In genomic region chr11:109714341-109715247, GRCm38 (mm10) we compare ENCODE assay signal across 18 mouse cellular contexts. TPM values are rescaled to one million over a fixed set of nuclear protein-coding genes. Genes with fewer than 3 reads are reported as not detected.
A peak's percentile ranks its signal among the peaks of the same experiment; 100 is the strongest.
DNase-seq lines count a peak whose midpoint lies in the region; ATAC-seq lines count a peak whose summit lies in the region.
"Had no signal": no experiment of that assay in that cellular context is flagged by ENCODE, and none has a peak within 500 bp of the region (broad histone marks: within the 10 kb centered on the region; RNA-seq: fewer than 3 reads in every experiment).

No protein-coding gene starts in this region.

- no peak overlapping the region for H3K4me3 ChIP-seq in forebrain, embryonic 10.5 days
- H3K4me3 ChIP-seq in forebrain, embryonic 11.5 days (ENCODE audit: low read depth, low read length), result no peak overlapping the region
- no peak overlapping the region for H3K4me3 ChIP-seq in neural tube, embryonic 15.5 days (replicated peaks)
- H3K4me3 ChIP-seq: hindbrain, embryonic 12.5 days; midbrain, embryonic 10.5 days had no signal

- no peaks in the 10 kb centered on the region for H3K36me3 ChIP-seq in forebrain, embryonic 10.5 days (replicated peaks)
- H3K36me3 ChIP-seq in forebrain, embryonic 11.5 days (ENCODE audit: control insufficient read depth, insufficient read depth, low read length), result no peaks in the 10 kb centered on the region
- H3K36me3 ChIP-seq in neural tube, embryonic 15.5 days, result no peaks in the 10 kb centered on the region
- H3K36me3 ChIP-seq: hindbrain, embryonic 12.5 days; midbrain, embryonic 10.5 days had no signal

- no peak overlapping the region for H3K4me2 ChIP-seq in forebrain, embryonic 11.5 days (ENCODE audit: low read depth, low read length, severe bottlenecking)
- H3K4me2 ChIP-seq in neural tube, embryonic 15.5 days, result no peak overlapping the region
- H3K4me2 ChIP-seq: hindbrain, embryonic 12.5 days had no signal

- 85% methylated on average over 17 of the region's 17 CpGs for WGBS in forebrain, embryonic 10.5 days
- WGBS in forebrain, embryonic 11.5 days, result 87% methylated on average over 17 of the region's 17 CpGs
- WGBS in neural tube, embryonic 15.5 days, result 70% methylated on average over 17 of the region's 17 CpGs

- H3K9ac ChIP-seq in forebrain, embryonic 11.5 days (ENCODE audit: low read length), result no peak overlapping the region
- H3K9ac ChIP-seq in neural tube, embryonic 15.5 days (replicated peaks), result no peak overlapping the region
- H3K9ac ChIP-seq: hindbrain, embryonic 12.5 days had no signal

- H3K27me3 ChIP-seq in forebrain, embryonic 10.5 days (ENCODE audit: poor library complexity, severe bottlenecking), result peaks cover 9% of the 10 kb centered on the region
- no peaks in the 10 kb centered on the region for H3K27me3 ChIP-seq in forebrain, embryonic 11.5 days (ENCODE audit: control insufficient read depth, insufficient read depth, low read length)
- H3K27me3 ChIP-seq in neural tube, embryonic 15.5 days (replicated peaks), result no peaks in the 10 kb centered on the region
- H3K27me3 ChIP-seq: hindbrain, embryonic 12.5 days had no signal

- H3K9me3 ChIP-seq in forebrain, embryonic 10.5 days, result no peaks in the 10 kb centered on the region
- H3K9me3 ChIP-seq in forebrain, embryonic 11.5 days (ENCODE audit: control insufficient read depth, low read length), result no peaks in the 10 kb centered on the region
- H3K9me3 ChIP-seq in neural tube, embryonic 15.5 days (replicated peaks), result no peaks in the 10 kb centered on the region
- H3K9me3 ChIP-seq: hindbrain, embryonic 12.5 days; midbrain, embryonic 10.5 days had no signal

- no peak for ATAC-seq in forebrain, embryonic 11.5 days (replicated peaks; ENCODE audit: low FRiP score)
- no peak for ATAC-seq in neural tube, embryonic 15.5 days (ENCODE audit: low FRiP score)
- ATAC-seq: forebrain, embryonic 16.5 days; intestine, postnatal 0 days; Patski had no signal

- no peak for DNase-seq in forebrain, embryonic 10.5 days (ENCODE audit: extremely low spot score, low spot score)
- DNase-seq in forebrain, embryonic 11.5 days (ENCODE audit: low spot score), result no peak
- DNase-seq in neural tube, embryonic 10.5 days (ENCODE audit: extremely low spot score, low spot score), result no peak
- peak; percentile 49 for DNase-seq in gastrocnemius, postnatal 25 days
- DNase-seq in ovary, postnatal 10 days (ENCODE audit: low spot score), result no peak
- DNase-seq in thymus, adult 18-20 months, result no peak
- DNase-seq: B cell, adult 2 months; lung, postnatal 36 days; thymus, postnatal 25 days had no signal

- 0 out of 2 replicates have a peak overlapping the region, but pooled peaks have one; percentile 25 for H3K27ac ChIP-seq in forebrain, embryonic 10.5 days
- H3K27ac ChIP-seq in forebrain, embryonic 11.5 days (ENCODE audit: low read depth, low read length), result no peak overlapping the region
- H3K27ac ChIP-seq in neural tube, embryonic 15.5 days (replicated peaks), result peak overlapping the region; percentile 45; the same call in 1 of the 2 replicates
- H3K27ac ChIP-seq: hindbrain, embryonic 12.5 days; kidney, postnatal 0 days; midbrain, embryonic 10.5 days; stomach, postnatal 0 days had no signal

- H3K4me1 ChIP-seq in forebrain, embryonic 10.5 days, result peaks cover 32% of the 10 kb centered on the region
- H3K4me1 ChIP-seq in forebrain, embryonic 11.5 days (replicated peaks; ENCODE audit: control insufficient read depth, insufficient read depth, low read length), result no peaks in the 10 kb centered on the region
- H3K4me1 ChIP-seq in neural tube, embryonic 15.5 days, result peaks cover 26% of the 10 kb centered on the region
- H3K4me1 ChIP-seq: hindbrain, embryonic 12.5 days had no signal

RNA-seq across cellular contexts. Expression of gene Fam20a, which starts 7.5 kb away (rescaled TPM):
- 1.2 and 2.0 TPM in 2 replicates for polyA plus RNA-seq in forebrain, embryonic 10.5 days (2016; fragmentation: Nextera tagmentation; extraction: Ambion mirVana)
- polyA plus RNA-seq in forebrain, embryonic 11.5 days (2014; fragmentation: Nextera tagmentation; extraction: Ambion mirVana), result 2.3 and 3.0 TPM in 2 replicates
- polyA plus RNA-seq in neural tube, embryonic 15.5 days (2015; fragmentation: Nextera tagmentation; extraction: Ambion mirVana), result 6.6 and 8.0 TPM in 2 replicates
- 1 to 10 TPM; 2.1 to 3.0 TPM for total RNA-seq in gastrocnemius, postnatal 25 days (2021)
- total RNA-seq: neutrophil, adult 5-6 weeks had no signal
